Mouse (Mus musculus): ENCODE measurements around the gene Gsta4. TPM values are rescaled to one million over a fixed set of nuclear protein-coding genes. Genes with fewer than 3 reads are reported as not detected.
"Not testable (repeated sequence)": the region's sequence is repeated elsewhere in the genome, so short reads cannot be mapped to it uniquely, and the experiment has no call there.

Gsta4 gene
- polyA plus RNA-seq, 1 experiment from 2014 or later, result 19.5 TPM

DNA sequence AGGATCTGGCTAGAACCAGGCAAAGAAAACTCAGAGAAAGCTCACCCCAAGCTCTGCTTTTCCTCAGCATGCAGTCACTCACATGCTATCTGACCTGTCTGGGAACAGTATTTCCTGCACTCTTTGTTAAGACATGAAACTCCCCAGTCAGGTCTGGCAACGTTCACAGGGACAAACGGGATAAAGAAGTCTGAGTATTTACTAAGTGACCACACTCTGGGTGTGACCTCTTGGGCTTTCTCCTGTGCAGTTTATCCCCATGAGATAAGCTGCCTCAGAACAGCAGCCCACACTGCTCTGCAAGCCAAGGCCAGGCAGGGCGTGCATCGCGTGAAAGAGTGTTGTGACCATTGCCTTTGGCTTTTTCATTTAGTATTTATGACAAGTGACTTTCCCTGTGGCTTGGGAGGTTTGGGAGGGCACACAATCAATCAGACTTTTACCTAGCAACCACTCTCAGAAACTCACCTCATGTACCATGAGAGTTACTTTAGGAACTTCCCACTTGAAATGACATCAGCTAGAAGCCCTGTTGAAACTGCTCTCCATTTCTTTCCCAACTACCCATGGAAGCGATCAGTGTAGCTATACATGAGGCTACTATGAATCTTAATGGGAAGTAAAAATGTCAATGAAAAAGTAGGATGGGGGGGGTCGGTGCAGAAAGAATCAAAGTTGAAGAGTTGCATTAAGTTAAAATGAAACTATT, 29.9 kb downstream of the Gsta4 start:
- H3K4me2 ChIP-seq (replicated peaks), result no peak overlapping the region
- no peaks in the 10 kb centered on the region for H3K9me3 ChIP-seq
- ATAC-seq, result no peak
- H3K27ac ChIP-seq, result no peak overlapping the region
- no peak overlapping the region for H3K4me3 ChIP-seq (replicated peaks)
- H3K36me3 ChIP-seq, result no peaks in the 10 kb centered on the region
- H3K4me1 ChIP-seq (replicated peaks), result no peaks in the 10 kb centered on the region
- H3K27me3 ChIP-seq, result no peaks in the 10 kb centered on the region
- H3K9ac ChIP-seq (replicated peaks), result no peak overlapping the region
- 88% methylated on average over 7 of the region's 7 CpGs for WGBS

DNA sequence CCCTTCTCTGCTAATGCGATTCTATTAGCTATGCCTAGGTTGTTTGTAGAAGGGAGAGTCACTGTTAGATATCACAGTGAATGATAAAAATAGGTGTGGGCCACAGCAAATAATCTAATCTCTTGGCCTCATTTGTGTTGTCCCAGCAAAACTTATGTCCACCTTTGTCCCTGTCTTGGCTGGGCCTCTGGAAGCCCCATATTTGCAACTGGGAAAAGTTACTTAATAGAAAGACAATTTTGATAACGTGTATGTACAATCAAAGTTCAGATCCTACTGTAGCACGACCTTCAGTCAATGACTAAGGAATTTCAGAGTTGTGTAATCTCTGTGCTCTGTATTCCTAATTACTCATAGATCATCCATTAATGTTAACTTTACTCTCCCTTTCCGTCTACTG, 34.5 kb downstream of the Gsta4 start:
- Histone ChIP-seq H3K9ac (replicated peaks) (no peak overlapping the region), H3K4me3 (replicated peaks) (no peak overlapping the region), H3K4me1 (replicated peaks) (no peaks in the 10 kb centered on the region), H3K27ac (no peak overlapping the region), H3K27me3 (no peaks in the 10 kb centered on the region), H3K4me2 (replicated peaks) (no peak overlapping the region), H3K9me3 (no peaks in the 10 kb centered on the region), H3K36me3 (no peaks in the 10 kb centered on the region)
- WGBS, result 86% methylated on average over 4 of the region's 4 CpGs
- ATAC-seq, result no peak

DNA sequence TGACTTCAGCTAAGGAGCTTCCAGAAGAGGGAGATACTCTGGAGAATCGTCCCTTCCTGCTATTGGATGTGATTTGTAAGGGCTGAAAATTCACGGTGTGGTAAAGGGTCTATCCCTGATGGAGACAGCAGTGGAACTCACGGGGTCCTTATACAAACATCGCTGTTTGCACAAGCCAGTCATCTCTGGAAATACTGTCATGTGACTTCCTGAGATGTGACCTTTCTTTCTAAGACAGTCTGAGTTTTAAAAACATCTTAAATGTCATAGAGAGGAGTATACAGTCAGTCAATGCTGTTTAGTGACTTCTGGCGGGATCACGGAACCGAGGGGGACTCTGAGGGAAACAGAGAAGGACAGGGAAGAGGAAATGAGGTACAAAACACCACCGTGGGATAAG, 40.0 kb downstream of the Gsta4 start:
- H3K36me3 ChIP-seq, result no peaks in the 10 kb centered on the region
- H3K27me3 ChIP-seq, result no peaks in the 10 kb centered on the region
- ATAC-seq, result no peak
- H3K4me1 ChIP-seq (replicated peaks), result no peaks in the 10 kb centered on the region
- no peak overlapping the region for H3K4me3 ChIP-seq (replicated peaks)
- whole genome bisulfite sequencing, result 79% methylated on average over 8 of the region's 8 CpGs
- no peak overlapping the region for H3K9ac ChIP-seq (replicated peaks)
- H3K27ac ChIP-seq, result no peak overlapping the region
- H3K9me3 ChIP-seq, result no peaks in the 10 kb centered on the region
- no peak overlapping the region for H3K4me2 ChIP-seq (replicated peaks)

DNA sequence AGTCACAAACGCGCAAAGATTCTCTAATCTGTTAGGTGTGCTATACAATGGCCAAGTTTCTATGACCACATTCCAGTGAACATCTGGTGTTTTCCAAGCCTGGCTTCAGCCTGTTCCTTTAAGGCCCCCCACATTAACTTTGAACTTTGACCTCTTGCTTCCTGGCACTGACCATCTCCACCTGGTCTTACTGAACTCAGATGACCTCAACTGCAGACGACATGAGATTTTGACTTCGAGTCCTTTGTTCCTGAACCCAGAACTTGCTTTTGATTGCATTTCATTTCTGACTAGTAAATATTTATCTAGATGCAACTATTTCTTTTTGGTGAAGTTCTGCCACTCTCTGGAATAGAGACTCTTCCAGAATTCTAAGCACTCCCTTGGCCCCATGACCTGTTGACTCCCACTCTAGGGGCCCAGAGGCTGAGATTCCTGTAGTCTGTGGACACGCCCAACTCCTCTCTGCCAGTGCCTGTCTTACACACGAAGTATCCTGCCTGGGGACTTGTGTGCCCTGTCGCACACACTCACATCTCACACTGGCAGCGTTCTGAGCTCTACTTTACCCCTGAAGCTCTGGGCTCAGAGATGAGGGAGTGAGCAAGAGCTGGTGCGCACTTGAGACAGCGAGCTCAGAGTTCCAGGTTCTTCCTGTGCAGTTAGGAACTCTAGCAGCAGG, 40.8 kb downstream of the Gsta4 start:
- ATAC-seq, result no peak
- no peak overlapping the region for H3K9ac ChIP-seq (replicated peaks)
- H3K27me3 ChIP-seq, result no peaks in the 10 kb centered on the region
- no peak overlapping the region for H3K4me3 ChIP-seq (replicated peaks)
- no peaks in the 10 kb centered on the region for H3K9me3 ChIP-seq
- H3K27ac ChIP-seq, result no peak overlapping the region
- no peak overlapping the region for H3K4me2 ChIP-seq (replicated peaks)
- WGBS, result 86% methylated on average over 10 of the region's 10 CpGs
- H3K4me1 ChIP-seq (replicated peaks), result no peaks in the 10 kb centered on the region
- no peaks in the 10 kb centered on the region for H3K36me3 ChIP-seq

DNA sequence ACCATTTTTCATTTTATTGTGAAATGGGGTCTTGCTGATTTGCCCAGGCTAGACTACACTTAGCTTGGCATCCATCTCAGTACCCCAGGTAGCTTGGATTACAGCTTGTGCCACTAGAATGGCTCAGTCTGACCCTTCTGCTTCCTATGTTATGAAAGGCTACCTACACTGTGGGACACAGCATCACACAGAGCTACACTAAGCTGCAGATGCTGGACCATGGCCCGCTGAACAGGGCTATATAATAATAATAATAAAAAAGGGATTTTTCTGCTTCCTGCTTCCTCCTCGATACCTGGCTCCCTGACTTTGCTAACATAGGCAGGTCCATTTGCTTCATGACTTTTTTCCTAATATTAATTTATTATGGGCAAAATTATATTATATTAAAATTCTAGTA, 41.8 kb downstream of the Gsta4 start:
- ATAC-seq, result no peak
- Histone ChIP-seq H3K36me3 (no peaks in the 10 kb centered on the region), H3K27me3 (no peaks in the 10 kb centered on the region), H3K4me1 (replicated peaks) (no peaks in the 10 kb centered on the region), H3K27ac (no peak overlapping the region), H3K9ac (replicated peaks) (no peak overlapping the region), H3K4me2 (replicated peaks) (no peak overlapping the region), H3K9me3 (no peaks in the 10 kb centered on the region), H3K4me3 (replicated peaks) (no peak overlapping the region)
- 89% methylated on average over 2 of the region's 2 CpGs for WGBS

DNA sequence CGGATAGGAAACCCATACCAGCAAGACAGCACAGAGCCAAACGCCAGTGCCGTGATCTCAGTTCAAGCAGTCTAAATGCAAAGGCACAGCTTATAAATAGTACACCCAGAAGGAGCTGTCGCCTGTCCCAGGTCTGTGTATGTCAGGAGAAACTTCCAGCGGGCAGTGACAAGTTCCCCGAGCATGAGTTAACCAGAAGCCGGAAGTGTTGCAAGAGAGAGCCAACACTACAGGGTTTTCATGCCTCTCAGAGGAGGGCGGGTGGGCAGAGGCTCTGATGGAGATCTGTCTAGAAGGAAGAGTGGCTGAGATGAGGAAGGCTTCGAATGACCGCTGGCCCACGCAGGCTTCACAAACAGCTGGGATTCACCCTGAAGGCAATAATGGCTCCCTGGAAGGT, 42.7 kb downstream of the Gsta4 start:
- Histone ChIP-seq H3K4me1 (replicated peaks) (no peaks in the 10 kb centered on the region), H3K9me3 (no peaks in the 10 kb centered on the region), H3K36me3 (no peaks in the 10 kb centered on the region), H3K27ac (no peak overlapping the region), H3K27me3 (no peaks in the 10 kb centered on the region), H3K9ac (replicated peaks) (no peak overlapping the region), H3K4me3 (replicated peaks) (no peak overlapping the region), H3K4me2 (replicated peaks) (no peak overlapping the region)
- WGBS, result 88% methylated on average over 11 of the region's 11 CpGs
- ATAC-seq, result no peak

DNA sequence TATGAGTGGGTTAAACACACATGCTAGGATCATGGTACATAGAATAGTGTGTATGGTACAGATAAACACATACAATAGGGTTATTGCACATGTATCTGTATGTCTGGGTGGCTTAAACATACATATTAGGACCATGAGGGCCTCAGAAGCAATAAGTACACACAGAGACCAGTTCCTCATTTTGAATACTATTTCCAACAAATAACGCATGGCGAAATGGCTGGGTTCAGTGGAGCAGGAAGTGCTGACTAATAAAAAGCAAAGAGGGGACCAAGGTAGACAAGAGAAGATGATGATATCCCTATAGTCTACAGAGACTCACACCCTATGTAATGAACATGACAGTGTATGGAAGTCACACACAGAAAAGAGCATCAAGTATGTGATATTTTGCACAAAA, 45.5 kb downstream of the Gsta4 start:
- Histone ChIP-seq H3K4me1 (replicated peaks) (no peaks in the 10 kb centered on the region), H3K9me3 (no peaks in the 10 kb centered on the region), H3K27ac (no peak overlapping the region), H3K36me3 (no peaks in the 10 kb centered on the region), H3K4me2 (replicated peaks) (no peak overlapping the region), H3K4me3 (replicated peaks) (no peak overlapping the region), H3K27me3 (no peaks in the 10 kb centered on the region), H3K9ac (replicated peaks) (no peak overlapping the region)
- WGBS, result 97% methylated on average over 2 of the region's 2 CpGs
- ATAC-seq, result no peak

DNA sequence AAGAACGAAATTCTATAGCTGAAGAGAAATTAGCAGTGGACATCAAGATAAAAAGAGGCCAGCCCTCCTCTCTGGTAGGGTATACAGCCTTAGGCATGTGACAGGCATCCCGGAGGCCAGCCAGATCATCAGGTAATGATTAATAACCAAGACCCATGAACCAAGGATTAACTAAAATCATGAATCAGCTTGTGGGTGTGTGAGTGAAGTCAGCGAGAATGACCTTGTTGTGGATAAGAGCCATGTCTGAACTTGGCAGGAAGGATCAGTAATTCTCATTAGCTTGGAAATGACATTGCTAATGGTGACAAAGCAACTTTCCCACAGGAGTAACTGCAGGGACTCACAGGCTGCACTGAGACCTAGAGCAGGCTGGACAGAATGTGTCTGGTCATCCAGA, 47.1 kb downstream of the Gsta4 start:
- not testable (repeated sequence) for H3K9me3 ChIP-seq; H3K4me3 ChIP-seq (replicated peaks); H3K9ac ChIP-seq (replicated peaks); H3K27ac ChIP-seq; H3K36me3 ChIP-seq; H3K4me1 ChIP-seq (replicated peaks); H3K4me2 ChIP-seq (replicated peaks); H3K27me3 ChIP-seq; ATAC-seq
- WGBS, result 77% methylated on average over 3 of the region's 3 CpGs

DNA sequence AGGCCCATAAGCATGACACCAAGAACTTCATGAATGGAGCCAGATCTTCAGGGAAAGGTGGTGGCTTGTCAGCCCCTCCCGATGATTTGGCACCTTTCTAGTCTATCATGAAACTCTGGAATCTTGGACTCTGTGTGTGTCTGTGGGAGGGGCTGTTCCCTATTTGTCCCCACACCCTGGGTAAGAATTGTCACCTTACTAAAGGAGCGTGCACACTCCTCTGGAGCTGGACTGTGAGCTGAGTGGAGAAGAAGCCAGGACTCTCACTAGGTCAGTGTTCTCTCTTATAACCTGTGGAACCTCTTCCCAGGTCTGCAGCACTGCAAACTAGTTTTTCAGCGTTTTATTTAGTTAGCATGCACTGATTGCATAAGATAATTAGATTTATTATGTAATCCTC, 47.9 kb downstream of the Gsta4 start, which contains the start of gene Gsta1:
Gene Gsta1, plus strand, starts transcription at position 196 of the 400 bp plus-strand sequence.
- not testable (repeated sequence) for H3K27me3 ChIP-seq; H3K27ac ChIP-seq; H3K36me3 ChIP-seq; ATAC-seq; H3K4me2 ChIP-seq (replicated peaks); H3K4me3 ChIP-seq (replicated peaks); H3K9ac ChIP-seq (replicated peaks); H3K4me1 ChIP-seq (replicated peaks); H3K9me3 ChIP-seq
- 91% methylated on average over 2 of the region's 3 CpGs for WGBS

DNA sequence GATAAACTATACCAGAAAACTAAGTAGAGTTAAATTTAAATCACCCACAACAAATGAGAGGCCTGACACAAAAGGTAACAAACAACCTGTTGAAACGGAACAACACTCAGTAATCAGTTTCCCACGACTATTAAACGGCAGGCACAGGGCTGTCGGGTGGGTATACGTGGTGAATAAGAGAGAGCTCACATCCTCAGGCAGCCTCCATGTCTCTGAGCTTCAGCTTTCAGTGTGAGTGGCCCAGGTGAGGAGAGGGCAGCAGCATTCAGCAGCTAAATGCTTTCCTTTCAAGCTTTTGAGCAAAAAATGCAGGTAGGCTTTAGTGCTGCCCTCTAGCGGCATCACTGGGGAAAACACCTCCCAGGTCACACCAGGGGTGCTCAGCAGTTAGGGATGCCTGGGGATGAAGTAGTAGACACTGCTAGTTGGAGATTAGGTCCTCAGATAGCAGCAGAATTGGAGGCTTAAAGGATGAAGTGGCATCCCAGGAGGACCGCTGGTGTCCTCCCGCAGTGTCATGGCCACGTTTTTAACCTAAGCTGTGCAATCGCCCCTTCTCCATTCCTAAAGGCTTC, 50.6 kb downstream of the Gsta4 start:
- H3K9me3 ChIP-seq; H3K9ac ChIP-seq (replicated peaks); H3K4me3 ChIP-seq (replicated peaks); H3K27ac ChIP-seq; H3K36me3 ChIP-seq; H3K27me3 ChIP-seq; H3K4me2 ChIP-seq (replicated peaks); H3K4me1 ChIP-seq (replicated peaks): not testable (repeated sequence)
- no CpG with 5 or more reads among the region's 10 CpGs for WGBS
- peak; percentile 50; the same call in 1 of the 2 replicates for ATAC-seq

DNA sequence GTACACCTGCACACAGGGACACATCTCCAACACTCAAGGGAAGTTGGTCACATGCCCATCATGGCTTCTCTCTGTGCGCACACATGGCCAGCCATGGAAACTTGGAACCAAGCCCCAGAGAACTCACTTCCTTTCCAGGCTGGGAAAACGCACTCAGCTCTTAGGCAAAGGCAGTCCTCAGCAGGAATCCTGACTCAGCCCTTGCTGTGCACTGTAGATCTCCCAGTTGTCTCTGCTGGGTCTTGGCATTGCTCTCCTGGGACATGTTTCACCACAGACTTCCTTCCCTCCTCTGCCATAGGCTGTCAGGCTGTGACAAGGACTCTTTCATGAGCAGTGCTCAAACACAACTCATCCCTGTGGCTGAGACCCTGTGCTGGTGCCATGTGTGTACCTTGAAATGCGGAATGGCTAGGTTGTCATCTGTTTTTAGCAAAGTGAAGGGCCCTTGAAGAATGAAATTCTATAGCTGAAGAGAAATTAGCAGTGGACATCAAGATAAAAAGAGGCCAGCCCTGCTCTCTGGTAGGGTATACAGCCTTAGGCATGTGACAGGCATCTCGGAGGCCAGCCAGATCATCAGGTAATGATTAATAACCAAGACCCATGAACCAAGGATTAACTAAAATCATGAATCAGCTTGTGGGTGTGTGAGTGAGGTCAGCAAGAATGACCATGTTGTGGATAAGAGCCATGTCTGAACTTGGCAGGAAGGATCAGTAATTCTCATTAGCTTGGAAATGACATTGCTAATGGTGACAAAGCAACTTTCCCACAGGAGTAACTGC, 73.3 kb downstream of the Gsta4 start:
- not testable (repeated sequence) for H3K27me3 ChIP-seq; H3K4me1 ChIP-seq (replicated peaks); ATAC-seq; H3K4me2 ChIP-seq (replicated peaks); H3K27ac ChIP-seq; H3K36me3 ChIP-seq; H3K4me3 ChIP-seq (replicated peaks); H3K9me3 ChIP-seq; H3K9ac ChIP-seq (replicated peaks)
- 90% methylated on average over 4 of the region's 4 CpGs for WGBS

DNA sequence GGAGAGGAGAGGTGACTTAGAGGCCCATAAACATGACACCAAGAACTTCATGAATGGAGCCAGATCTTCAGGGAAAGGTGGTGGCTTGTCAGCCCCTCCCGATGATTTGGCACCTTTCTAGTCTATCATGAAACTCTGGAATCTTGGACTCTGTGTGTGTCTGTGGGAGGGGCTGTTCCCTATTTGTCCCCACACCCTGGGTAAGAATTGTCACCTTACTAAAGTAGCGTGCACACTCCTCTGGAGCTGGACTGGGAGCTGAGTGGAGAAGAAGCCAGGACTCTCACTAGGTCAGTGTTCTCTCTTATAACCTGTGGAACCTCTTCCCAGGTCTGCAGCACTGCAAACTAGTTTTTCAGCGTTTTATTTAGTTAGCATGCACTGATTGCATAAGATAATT, 74.3 kb downstream of the Gsta4 start, which contains the start of gene Gm3776:
Gene Gm3776, plus strand, starts transcription at position 216 of the 400 bp plus-strand sequence.
- H3K4me2 ChIP-seq (replicated peaks); H3K9me3 ChIP-seq; H3K36me3 ChIP-seq; H3K27me3 ChIP-seq; H3K27ac ChIP-seq; H3K4me3 ChIP-seq (replicated peaks); ATAC-seq; H3K9ac ChIP-seq (replicated peaks); H3K4me1 ChIP-seq (replicated peaks): not testable (repeated sequence)
- WGBS, result 89% methylated on average over 1 of the region's 3 CpGs

Measured in midbrain, embryonic 13.5 days (tissue).